Mouse (Mus musculus): ENCODE measurements at regions not wholly inside any gene's neighbourhood (a gene's known extent, or its start where the extent isn't known, plus 50 kb on each side); places are given as distances from the start of the nearest gene placed in this dataset.

- H3K4me1 ChIP-seq (ENCODE audit: control insufficient read depth, insufficient read depth, low read length) = no peaks in the 10 kb centered on the region
- no peak overlapping the region for H3K27ac ChIP-seq (ENCODE audit: insufficient read depth, low read depth, low read length)
- TF ChIP-seq POLR2A (IDR thresholded peaks at IDR 0.05; ENCODE audit: borderline replicate concordance, low read depth, low read length) (no peak), CTCF (IDR thresholded peaks at IDR 0.05; ENCODE audit: low read depth, low read length) (no peak)
- no peak overlapping the region for H3K4me3 ChIP-seq (ENCODE audit: insufficient read depth, low read length)
Measured at GRCm38 (mm10) chr3:148093930-148094329, 896.4 kb downstream of the Adgrl2 start.

DNA sequence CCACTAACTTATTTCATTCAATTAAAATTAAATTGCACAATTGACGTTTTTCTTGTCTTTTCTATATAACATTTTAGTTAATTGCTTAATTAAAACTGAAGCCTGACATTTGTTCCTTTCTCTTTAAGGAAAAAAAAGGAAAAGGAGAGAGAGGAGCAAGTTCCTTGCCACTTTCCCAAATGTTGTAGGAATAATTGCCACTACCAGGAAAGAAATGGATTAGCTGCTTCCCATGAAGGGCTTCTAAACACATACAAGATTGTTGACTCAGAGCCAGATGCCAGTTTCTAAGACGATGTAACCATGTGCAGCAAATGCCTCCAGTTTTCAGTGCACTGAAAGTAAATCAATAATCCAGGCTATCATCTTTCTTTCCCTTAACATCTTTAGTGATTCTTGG lies 914.5 kb downstream of the Adgrl2 start:
- no peak for TF ChIP-seq CTCF (IDR thresholded peaks at IDR 0.05; ENCODE audit: low read depth, low read length)
- TF ChIP-seq POLR2A (IDR thresholded peaks at IDR 0.05; ENCODE audit: borderline replicate concordance, low read depth, low read length) = no peak
- no peak overlapping the region for H3K27ac ChIP-seq (ENCODE audit: insufficient read depth, low read depth, low read length)
- no peak overlapping the region for H3K4me3 ChIP-seq (ENCODE audit: insufficient read depth, low read length)
- no peaks in the 10 kb centered on the region for H3K4me1 ChIP-seq (ENCODE audit: control insufficient read depth, insufficient read depth, low read length)

- Histone ChIP-seq H3K27ac (ENCODE audit: insufficient read depth, low read depth, low read length) (no peak overlapping the region), H3K4me3 (ENCODE audit: insufficient read depth, low read length) (no peak overlapping the region), H3K4me1 (ENCODE audit: control insufficient read depth, insufficient read depth, low read length) (no peaks in the 10 kb centered on the region)
- TF ChIP-seq POLR2A (IDR thresholded peaks at IDR 0.05; ENCODE audit: borderline replicate concordance, low read depth, low read length) (no peak), CTCF (IDR thresholded peaks at IDR 0.05; ENCODE audit: low read depth, low read length) (no peak)
Measured at GRCm38 (mm10) chr3:148066701-148067100, 923.7 kb downstream of the Adgrl2 start.

DNA sequence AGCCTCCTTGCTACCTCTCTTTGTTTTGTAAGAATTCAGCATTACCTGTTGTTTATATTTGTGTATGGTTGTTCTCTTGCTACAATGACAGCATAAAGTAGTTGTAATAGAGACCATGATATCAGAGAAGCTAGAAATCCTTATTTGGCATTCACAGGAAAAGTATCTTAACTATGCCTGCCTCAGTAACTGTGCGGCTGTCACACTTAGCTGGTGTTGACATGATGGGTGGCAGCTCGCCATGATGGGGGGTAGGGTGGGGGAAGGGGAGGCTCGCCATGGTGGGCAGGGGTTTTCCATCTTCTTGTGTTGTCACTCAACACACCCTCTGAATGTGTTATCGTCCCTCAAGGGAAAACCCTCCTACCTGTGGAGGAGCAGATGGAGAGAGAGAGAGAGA lies 934.3 kb downstream of the Adgrl2 start:
- Histone ChIP-seq H3K4me3 (ENCODE audit: insufficient read depth, low read length) (no peak overlapping the region), H3K27ac (ENCODE audit: insufficient read depth, low read depth, low read length) (no peak overlapping the region), H3K4me1 (ENCODE audit: control insufficient read depth, insufficient read depth, low read length) (no peaks in the 10 kb centered on the region)
- TF ChIP-seq CTCF (IDR thresholded peaks at IDR 0.05; ENCODE audit: low read depth, low read length) (no peak), POLR2A (IDR thresholded peaks at IDR 0.05; ENCODE audit: borderline replicate concordance, low read depth, low read length) (no peak)

GRCm38 (mm10) chr3:148052516-148052915 lies 937.8 kb downstream of the Adgrl2 start:
- TF ChIP-seq CTCF (IDR thresholded peaks at IDR 0.05; ENCODE audit: low read depth, low read length) = no peak
- no peak for TF ChIP-seq POLR2A (IDR thresholded peaks at IDR 0.05; ENCODE audit: borderline replicate concordance, low read depth, low read length)
- Histone ChIP-seq H3K27ac (ENCODE audit: insufficient read depth, low read depth, low read length) (no peak overlapping the region), H3K4me3 (ENCODE audit: insufficient read depth, low read length) (no peak overlapping the region), H3K4me1 (ENCODE audit: control insufficient read depth, insufficient read depth, low read length) (no peaks in the 10 kb centered on the region)

GRCm38 (mm10) chr3:148048247-148048646 lies 942.1 kb downstream of the Adgrl2 start:
- TF ChIP-seq CTCF (IDR thresholded peaks at IDR 0.05; ENCODE audit: low read depth, low read length) (no peak), POLR2A (IDR thresholded peaks at IDR 0.05; ENCODE audit: borderline replicate concordance, low read depth, low read length) (no peak)
- Histone ChIP-seq H3K27ac (ENCODE audit: insufficient read depth, low read depth, low read length) (no peak overlapping the region), H3K4me3 (ENCODE audit: insufficient read depth, low read length) (no peak overlapping the region), H3K4me1 (ENCODE audit: control insufficient read depth, insufficient read depth, low read length) (no peaks in the 10 kb centered on the region)

DNA sequence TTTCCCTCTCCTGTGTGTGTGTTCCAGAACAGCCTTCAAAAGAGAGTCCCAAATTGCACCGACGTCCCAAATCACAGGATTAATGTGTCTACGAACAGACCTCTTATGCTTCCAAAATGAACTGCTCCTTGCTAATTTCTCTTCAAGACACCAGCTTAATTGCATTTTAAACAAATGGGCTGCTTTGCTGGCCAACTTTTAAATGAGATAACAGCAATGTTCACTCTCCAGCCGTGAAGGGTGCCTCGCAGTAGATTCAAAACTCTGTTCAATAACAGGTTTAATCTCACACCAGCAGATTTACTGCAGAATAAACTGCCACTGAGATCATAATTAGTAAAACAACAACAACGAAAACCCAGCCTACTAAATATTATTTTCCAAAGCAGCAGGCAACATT lies 957.8 kb downstream of the Adgrl2 start:
- H3K27ac ChIP-seq (ENCODE audit: insufficient read depth, low read depth, low read length) = no peak overlapping the region
- no peak overlapping the region for H3K4me3 ChIP-seq (ENCODE audit: insufficient read depth, low read length)
- H3K4me1 ChIP-seq (ENCODE audit: control insufficient read depth, insufficient read depth, low read length) = no peaks in the 10 kb centered on the region
- no peak for TF ChIP-seq POLR2A (IDR thresholded peaks at IDR 0.05; ENCODE audit: borderline replicate concordance, low read depth, low read length)
- no peak for TF ChIP-seq CTCF (IDR thresholded peaks at IDR 0.05; ENCODE audit: low read depth, low read length)

GRCm38 (mm10) chr3:148005831-148006230 lies 984.5 kb downstream of the Adgrl2 start:
- Histone ChIP-seq H3K4me1 (ENCODE audit: control insufficient read depth, insufficient read depth, low read length) (no peaks in the 10 kb centered on the region), H3K4me3 (ENCODE audit: insufficient read depth, low read length) (no peak overlapping the region), H3K27ac (ENCODE audit: insufficient read depth, low read depth, low read length) (no peak overlapping the region)
- TF ChIP-seq CTCF (IDR thresholded peaks at IDR 0.05; ENCODE audit: low read depth, low read length) (no peak), POLR2A (IDR thresholded peaks at IDR 0.05; ENCODE audit: borderline replicate concordance, low read depth, low read length) (no peak)

GRCm38 (mm10) chr3:148004006-148004405 lies 986.3 kb downstream of the Adgrl2 start:
- no peaks in the 10 kb centered on the region for H3K4me1 ChIP-seq (ENCODE audit: control insufficient read depth, insufficient read depth, low read length)
- TF ChIP-seq CTCF (IDR thresholded peaks at IDR 0.05; ENCODE audit: low read depth, low read length) = no peak
- no peak for TF ChIP-seq POLR2A (IDR thresholded peaks at IDR 0.05; ENCODE audit: borderline replicate concordance, low read depth, low read length)

GRCm38 (mm10) chr3:147999330-147999953 lies 990.9 kb downstream of the Adgrl2 start:
- Histone ChIP-seq H3K27ac (ENCODE audit: insufficient read depth, low read depth, low read length) (no peak overlapping the region), H3K4me3 (ENCODE audit: insufficient read depth, low read length) (no peak overlapping the region), H3K4me1 (ENCODE audit: control insufficient read depth, insufficient read depth, low read length) (no peaks in the 10 kb centered on the region)
- TF ChIP-seq CTCF (IDR thresholded peaks at IDR 0.05; ENCODE audit: low read depth, low read length) (no peak), POLR2A (IDR thresholded peaks at IDR 0.05; ENCODE audit: borderline replicate concordance, low read depth, low read length) (no peak)

More at GRCm38 (mm10) chr3:148004006-148004405, 986.3 kb downstream of the Adgrl2 start:
- no peak overlapping the region for H3K27ac ChIP-seq (ENCODE audit: insufficient read depth, low read depth, low read length)
- no peak overlapping the region for H3K4me3 ChIP-seq (ENCODE audit: insufficient read depth, low read length)
